Mouse (Mus musculus) ES-Bruce4 (cell line): ENCODE data around the gene Glce. TPM values are rescaled to one million over a fixed set of nuclear protein-coding genes. Genes with fewer than 3 reads are reported as not detected.

ENCODE experiments used
- H3K27ac ChIP-seq: 2 replicates; pipeline ENCODE4 v1.5.1; 2012; ENCODE audit warnings: low read length, inconsistent platforms; ENCODE audit not compliant: insufficient read depth
- H3K27me3 ChIP-seq: 2 replicates; pipeline ENCODE4 v1.6.1; 2012; ENCODE audit warnings: mild to moderate bottlenecking, low read length, inconsistent platforms; ENCODE audit not compliant: control insufficient read depth, poor library complexity, insufficient read depth, severe bottlenecking
- H3K36me3 ChIP-seq: 2 replicates; pipeline ENCODE4 v1.6.1; 2012; ENCODE audit warnings: inconsistent platforms, mild to moderate bottlenecking, low read length, moderate library complexity; ENCODE audit not compliant: control insufficient read depth, poor library complexity, insufficient read depth, severe bottlenecking
- H3K4me1 ChIP-seq: one replicate; pipeline ENCODE4 v1.8.1; 2011; ENCODE audit warnings: low read length; ENCODE audit not compliant: control insufficient read depth, insufficient read depth
- H3K4me3 ChIP-seq: 2 replicates; pipeline ENCODE4 v1.5.1; 2011; ENCODE audit warnings: low read depth, mild to moderate bottlenecking, low read length
- H3K9ac ChIP-seq: 2 replicates; pipeline ENCODE4 v1.6.1; 2012; ENCODE audit warnings: low read depth, mild to moderate bottlenecking, inconsistent platforms; ENCODE audit not compliant: poor library complexity, severe bottlenecking
- H3K9me3 ChIP-seq: replicated peaks from 2 replicates; pipeline ENCODE4 v1.6.1; 2012; ENCODE audit warnings: mild to moderate bottlenecking, low read length, inconsistent platforms; ENCODE audit not compliant: control insufficient read depth, poor library complexity, insufficient read depth, severe bottlenecking
- CTCF ChIP-seq: IDR thresholded peaks from one replicate; pipeline ENCODE4 v1.8.1; 2011; ENCODE audit warnings: low read depth, low read length
- EP300 ChIP-seq: IDR thresholded peaks from 2 replicates; pipeline ENCODE4 v1.6.1; 2011; ENCODE audit warnings: low read depth, low read length; ENCODE audit not compliant: insufficient read depth
- POLR2A ChIP-seq: IDR thresholded peaks from one replicate; pipeline ENCODE4 v1.8.1; 2011; ENCODE audit warnings: low read length; ENCODE audit not compliant: insufficient read depth
- polyA plus RNA-seq: library from polyadenylated mRNA; stranded (reverse); fragments of >200 nt; gene quantifications from 2 replicates; pipeline ENCODE4 v1.2.4, GENCODE M21; 2011; ENCODE audit warnings: low read depth; ENCODE audit not compliant: missing spikeins, insufficient read depth, insufficient read length

The Glce gene
- polyA plus RNA-seq, 1 experiment = 19.9 TPM

DNA sequence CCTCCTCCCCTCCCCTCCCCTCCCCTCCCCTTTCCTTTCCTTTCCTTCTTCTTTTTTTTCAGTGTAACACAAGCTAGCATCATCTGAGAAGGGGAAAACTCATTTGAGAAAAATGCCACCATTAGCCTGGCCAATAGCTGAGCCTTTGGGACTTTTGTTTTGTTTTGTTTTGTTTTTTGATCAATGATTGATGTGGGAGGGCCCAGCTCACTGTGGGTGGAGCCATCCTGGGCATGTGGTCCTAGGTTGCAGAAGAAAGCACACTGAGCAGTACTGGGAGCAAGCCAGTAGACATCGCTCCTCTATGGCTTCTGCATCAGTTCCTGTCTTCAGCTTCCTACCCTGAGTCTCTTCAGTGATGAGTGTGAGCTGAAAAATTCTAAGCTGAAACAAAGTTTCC is 86.6 kb downstream of the Glce start:
- Histone ChIP-seq H3K9me3 (no peaks in the 10 kb centered on the region), H3K27ac (no peak overlapping the region), H3K9ac (no peak overlapping the region), H3K4me3 (no peak overlapping the region), H3K36me3 (no peaks in the 10 kb centered on the region), H3K27me3 (no peaks in the 10 kb centered on the region), H3K4me1 (peaks cover 3% of the 10 kb centered on the region)
- TF ChIP-seq POLR2A (no peak), EP300 (no peak), CTCF (no peak)

DNA sequence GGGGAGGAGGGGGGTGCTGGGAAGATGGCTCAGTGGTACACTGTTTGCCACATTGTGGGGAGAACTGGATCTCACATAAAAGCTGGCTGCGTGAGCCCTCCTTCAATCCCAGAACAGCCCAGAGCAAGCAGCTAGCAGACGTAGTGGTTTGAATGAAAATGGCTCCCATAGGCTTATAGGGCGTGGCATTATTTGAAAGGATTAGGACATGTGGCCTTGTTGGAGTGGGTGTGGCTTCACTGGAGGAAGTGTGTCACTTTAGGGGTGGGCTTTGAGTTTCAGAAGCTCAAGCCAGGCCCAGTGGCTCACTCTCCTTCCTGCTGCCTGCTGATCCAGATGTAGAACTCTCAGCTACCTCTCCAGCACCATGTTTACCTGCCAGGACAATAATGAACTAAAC is 90.2 kb downstream of the Glce start:
- no peak overlapping the region for H3K27ac ChIP-seq
- H3K9me3 ChIP-seq = no peaks in the 10 kb centered on the region
- no peaks in the 10 kb centered on the region for H3K27me3 ChIP-seq
- no peaks in the 10 kb centered on the region for H3K36me3 ChIP-seq
- no peak overlapping the region for H3K4me3 ChIP-seq
- TF ChIP-seq POLR2A = no peak
- no peak for TF ChIP-seq EP300
- TF ChIP-seq CTCF = no peak
- peaks cover 3% of the 10 kb centered on the region for H3K4me1 ChIP-seq
- no peak overlapping the region for H3K9ac ChIP-seq

DNA sequence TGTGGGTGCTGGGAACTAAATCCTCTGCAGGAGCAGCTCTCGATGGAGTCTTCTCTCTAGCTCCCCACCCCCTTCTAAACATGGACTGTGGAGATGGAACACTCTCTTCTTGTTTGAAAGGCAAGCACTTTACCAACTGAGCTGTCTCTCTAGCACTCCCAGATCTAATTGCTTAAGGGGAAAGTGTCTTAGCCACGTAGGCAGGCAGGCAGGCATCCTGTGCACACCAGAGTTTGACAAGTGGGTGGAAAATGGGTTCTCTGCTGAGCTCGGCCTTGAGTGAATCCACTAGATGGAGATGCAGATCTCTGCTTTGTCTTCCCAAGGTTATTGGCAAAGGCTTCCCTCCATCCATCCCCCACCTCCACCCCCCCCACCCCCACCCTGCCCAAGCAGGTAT is 94.4 kb downstream of the Glce start:
- H3K27ac ChIP-seq = no peak overlapping the region
- no peaks in the 10 kb centered on the region for H3K4me1 ChIP-seq
- H3K9me3 ChIP-seq = no peaks in the 10 kb centered on the region
- no peak overlapping the region for H3K4me3 ChIP-seq
- H3K36me3 ChIP-seq = no peaks in the 10 kb centered on the region
- no peak overlapping the region for H3K9ac ChIP-seq
- TF ChIP-seq CTCF (no peak), EP300 (no peak), POLR2A (no peak)
- H3K27me3 ChIP-seq = no peaks in the 10 kb centered on the region

- Histone ChIP-seq H3K36me3 (no peaks in the 10 kb centered on the region), H3K9me3 (no peaks in the 10 kb centered on the region), H3K27ac (no peak within 1 kb of the TSS), H3K27me3 (no peaks in the 10 kb centered on the region), H3K4me3 (peak within 1 kb of the TSS; percentile 87), H3K4me1 (no peaks in the 10 kb centered on the region), H3K9ac (peak within 1 kb of the TSS; percentile 72)
- TF ChIP-seq EP300 (no peak), POLR2A (no peak), CTCF (no peak)
These were observed 95.9 kb downstream of the Glce start, which contains the start of gene Paqr5 for GRCm38 (mm10) chr9:62026600-62026999. TSS of gene Paqr5 (minus strand) at chr9:62026856.

- H3K9me3 ChIP-seq = no peaks in the 10 kb centered on the region
- no peak overlapping the region for H3K9ac ChIP-seq
- no peak overlapping the region for H3K4me3 ChIP-seq
- H3K36me3 ChIP-seq = no peaks in the 10 kb centered on the region
- no peak for TF ChIP-seq EP300
- no peak for TF ChIP-seq CTCF
- no peak for TF ChIP-seq POLR2A
- H3K27me3 ChIP-seq = no peaks in the 10 kb centered on the region
- no peak overlapping the region for H3K27ac ChIP-seq
- H3K4me1 ChIP-seq = no peaks in the 10 kb centered on the region
These were observed 97.4 kb downstream of the Glce start for GRCm38 (mm10) chr9:62025056-62025455.

DNA sequence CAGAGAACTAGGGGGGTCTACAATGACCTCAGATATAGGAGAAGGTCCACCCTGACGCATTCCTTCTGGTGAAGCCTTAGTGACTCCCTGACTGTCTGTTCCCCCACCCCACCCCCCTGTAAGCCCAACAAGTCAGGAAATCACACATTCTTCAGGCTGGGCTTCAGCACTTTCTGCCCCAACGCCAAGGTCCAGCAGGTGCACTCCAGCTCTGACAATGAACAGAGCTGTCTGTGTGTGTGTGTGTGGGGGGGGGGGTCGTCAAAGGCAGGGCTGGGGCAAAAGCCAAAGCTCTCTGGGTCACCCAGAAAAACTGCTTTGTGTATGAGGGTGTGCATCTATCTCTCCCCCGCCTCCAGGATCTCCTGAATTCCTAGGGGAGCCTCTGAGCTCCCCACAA is 98.6 kb downstream of the Glce start:
- Histone ChIP-seq H3K9me3 (no peaks in the 10 kb centered on the region), H3K9ac (no peak overlapping the region), H3K4me3 (no peak overlapping the region), H3K4me1 (no peaks in the 10 kb centered on the region), H3K36me3 (no peaks in the 10 kb centered on the region), H3K27ac (no peak overlapping the region), H3K27me3 (no peaks in the 10 kb centered on the region)
- TF ChIP-seq EP300 = no peak
- TF ChIP-seq POLR2A = no peak
- no peak for TF ChIP-seq CTCF
